Mouse (Mus musculus): ENCODE results near the gene Cmc1.

Gene Cmc1

GRCm38 (mm10) chr9:118024966-118025365, 125.0 kb downstream of the Cmc1 start:
- no peak for DNase-seq

Measured in lung, postnatal 4 days (tissue).